Mouse (Mus musculus) midbrain, embryonic 14.5 days (tissue): Measurements from ENCODE around the gene Olfr791. TPM values are rescaled to one million over a fixed set of nuclear protein-coding genes. Genes with fewer than 3 reads are reported as not detected.

Experiments
- ATAC-seq: fragments of 200-750 bp; cut with Nextera tagmentation; 2 replicates; pipeline ENCODE4 v1.8.0; 2017; ENCODE audit warnings: moderate number of reproducible peaks, moderate library complexity; ENCODE audit not compliant: low FRiP score, low TSS enrichment
- DNase-seq: peaks from one replicate; pipeline ENCODE4 v3.0.0-alpha.2; 2015
- H3K27ac ChIP-seq: fragments of 300-500 bp; sonication (generic); replicated peaks from 2 replicates; pipeline ENCODE4 v1.5.1; 2014; ENCODE audit warnings: mild to moderate bottlenecking, low read depth, low read length, moderate library complexity
- H3K27me3 ChIP-seq: fragments of 300-500 bp; sonication (generic); 2 replicates; pipeline ENCODE4 v1.6.1; 2014; ENCODE audit warnings: low read length, control low read depth, mixed read lengths; ENCODE audit not compliant: control insufficient read depth, insufficient read depth
- H3K36me3 ChIP-seq: fragments of 300-500 bp; sonication (generic); 2 replicates; pipeline ENCODE4 v1.6.1; 2014; ENCODE audit warnings: low read length, control low read depth; ENCODE audit not compliant: control insufficient read depth, insufficient read depth
- H3K4me1 ChIP-seq: fragments of 300-500 bp; sonication (generic); 2 replicates; pipeline ENCODE4 v1.6.1; 2014; ENCODE audit warnings: mild to moderate bottlenecking, antibody characterized with exemption, low read length, control low read depth; ENCODE audit not compliant: control insufficient read depth, insufficient read depth
- H3K4me2 ChIP-seq: fragments of 300-500 bp; sonication (generic); 2 replicates; pipeline ENCODE4 v1.6.1; 2014; ENCODE audit warnings: mild to moderate bottlenecking, low read length, moderate library complexity
- H3K4me3 ChIP-seq: fragments of 300-500 bp; sonication (generic); replicated peaks from 2 replicates; pipeline ENCODE4 v1.5.1; 2014; ENCODE audit warnings: low read depth, low read length
- H3K9ac ChIP-seq: fragments of 300-500 bp; sonication (generic); replicated peaks from 2 replicates; pipeline ENCODE4 v1.6.1; 2014; ENCODE audit warnings: mild to moderate bottlenecking, low read length, moderate library complexity
- H3K9me3 ChIP-seq: fragments of 300-500 bp; sonication (generic); 2 replicates; pipeline ENCODE4 v1.6.1; 2016; ENCODE audit warnings: low read length, control low read depth, mixed read lengths; ENCODE audit not compliant: control insufficient read depth
- WGBS: fragments of 180-500 bp; shearing (Covaris S2); extraction: QIAGEN DNeasy Blood & Tissue Kit; methylation state at CpG from one replicate; pipeline ENCODE4 v1.1.7; 2014; 5-methylcytosine and 5-hydroxymethylcytosine counted together
- polyA plus RNA-seq: library from polyadenylated mRNA; unstranded; fragments of >200 nt; fragmentation: Nextera tagmentation; extraction: Ambion mirVana; gene quantifications from 2 replicates; pipeline ENCODE4 v1.2.1, GENCODE M21; 2014

The Olfr791 gene
- polyA plus RNA-seq, 1 experiment from 2014 or later, result not detected

DNA sequence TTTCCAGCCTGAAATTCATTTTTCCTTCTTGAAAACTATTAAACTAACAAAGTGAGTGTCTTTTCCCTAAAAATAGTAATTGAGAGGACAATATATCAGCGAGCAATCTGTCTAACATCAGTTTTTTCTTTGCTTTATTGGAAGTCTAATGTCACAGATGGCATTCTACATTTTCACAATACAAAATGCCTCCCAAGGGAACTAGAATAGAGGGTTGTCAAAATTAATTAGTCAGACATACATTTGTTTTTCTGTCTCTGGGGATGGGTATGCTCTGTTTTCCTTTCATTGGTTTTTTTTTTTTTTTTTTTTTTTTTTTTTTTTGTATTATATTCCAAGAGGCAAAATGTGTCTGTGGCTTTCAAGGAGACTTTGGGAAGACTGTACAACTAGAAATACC lies 55.5 kb downstream of the Olfr791 start:
- no peak overlapping the region for H3K4me3 ChIP-seq
- DNase-seq (peak; percentile 41), ATAC-seq (no peak)
- no peak overlapping the region for H3K9ac ChIP-seq
- no peak overlapping the region for H3K4me2 ChIP-seq
- no peaks in the 10 kb centered on the region for H3K27me3 ChIP-seq
- 46% methylated on average over 1 of the region's 1 CpGs for WGBS
- H3K36me3 ChIP-seq, result no peaks in the 10 kb centered on the region
- no peaks in the 10 kb centered on the region for H3K9me3 ChIP-seq
- no peaks in the 10 kb centered on the region for H3K4me1 ChIP-seq
- no peak overlapping the region for H3K27ac ChIP-seq

Other genes with a start within 250 kb of the Olfr791 start
- gene Olfr780, start 203.7 kb upstream of the Olfr791 start, polyA plus RNA-seq, result not detected in 2 replicates
- not detected in 2 replicates for gene Olfr781, start 192.9 kb upstream of the Olfr791 start, polyA plus RNA-seq
- not detected in 2 replicates for gene Olfr782, start 172.9 kb upstream of the Olfr791 start, polyA plus RNA-seq
- gene Olfr784, start 137.7 kb upstream of the Olfr791 start, polyA plus RNA-seq, result 0.13 and 0.14 TPM in 2 replicates
- gene Olfr785, start 116.4 kb upstream of the Olfr791 start, polyA plus RNA-seq, result not detected in 2 replicates
- gene Olfr786, start 94.5 kb upstream of the Olfr791 start, polyA plus RNA-seq, result not detected in 2 replicates
- not detected in 2 replicates for gene Olfr787, start 59.9 kb upstream of the Olfr791 start, polyA plus RNA-seq
- not detected in 2 replicates for gene Olfr788, start 50.8 kb upstream of the Olfr791 start, polyA plus RNA-seq
- not detected in 2 replicates for gene Olfr789, start 37.0 kb upstream of the Olfr791 start, polyA plus RNA-seq
- not detected in 2 replicates for gene Olfr790, start 23.3 kb upstream of the Olfr791 start, polyA plus RNA-seq
- not detected in 2 replicates for gene Olfr792, start 17.4 kb downstream of the Olfr791 start, polyA plus RNA-seq
- gene Olfr794, start 45.9 kb downstream of the Olfr791 start, polyA plus RNA-seq, result not detected in 2 replicates
- not detected in 2 replicates for gene Olfr796, start 90.8 kb downstream of the Olfr791 start, polyA plus RNA-seq
- gene Olfr798, start 106.1 kb downstream of the Olfr791 start, polyA plus RNA-seq, result not detected in 2 replicates
- not detected in 2 replicates for gene Olfr799, start 115.7 kb downstream of the Olfr791 start, polyA plus RNA-seq
- not detected in 2 replicates for gene Olfr800, start 135.9 kb downstream of the Olfr791 start, polyA plus RNA-seq
- gene Olfr801, start 152.1 kb downstream of the Olfr791 start, polyA plus RNA-seq, result not detected in 2 replicates
- 0.04 TPM in 1 of 2 replicates, not detected in the other for gene Olfr802, start 166.4 kb downstream of the Olfr791 start, polyA plus RNA-seq
- gene Olfr803, start 172.5 kb downstream of the Olfr791 start, polyA plus RNA-seq, result not detected in 2 replicates
- gene Olfr804, start 181.4 kb downstream of the Olfr791 start, polyA plus RNA-seq, result not detected in 2 replicates
- gene Olfr805, start 207.6 kb downstream of the Olfr791 start, polyA plus RNA-seq, result not detected in 2 replicates
- gene Olfr806, start 220.1 kb downstream of the Olfr791 start, polyA plus RNA-seq, result not detected in 2 replicates
- gene Olfr807, start 236.0 kb downstream of the Olfr791 start, polyA plus RNA-seq, result not detected in 2 replicates
- not detected in 2 replicates for gene Olfr808, start 243.7 kb downstream of the Olfr791 start, polyA plus RNA-seq